Mouse (Mus musculus) skeletal muscle tissue, postnatal 0 days (tissue): ENCODE data around the gene Rwdd2b. TPM values are rescaled to one million over a fixed set of nuclear protein-coding genes. Genes with fewer than 3 reads are reported as not detected.

Experiments used
- polyA plus RNA-seq: library from polyadenylated mRNA; unstranded; fragments of >200 nt; fragmentation: Nextera tagmentation; extraction: Ambion mirVana; gene quantifications from 2 replicates; pipeline ENCODE4 v1.2.1, GENCODE M21; 2015

The Rwdd2b gene
- polyA plus RNA-seq, result 6.5 and 6.9 TPM in 2 replicates

DNA sequence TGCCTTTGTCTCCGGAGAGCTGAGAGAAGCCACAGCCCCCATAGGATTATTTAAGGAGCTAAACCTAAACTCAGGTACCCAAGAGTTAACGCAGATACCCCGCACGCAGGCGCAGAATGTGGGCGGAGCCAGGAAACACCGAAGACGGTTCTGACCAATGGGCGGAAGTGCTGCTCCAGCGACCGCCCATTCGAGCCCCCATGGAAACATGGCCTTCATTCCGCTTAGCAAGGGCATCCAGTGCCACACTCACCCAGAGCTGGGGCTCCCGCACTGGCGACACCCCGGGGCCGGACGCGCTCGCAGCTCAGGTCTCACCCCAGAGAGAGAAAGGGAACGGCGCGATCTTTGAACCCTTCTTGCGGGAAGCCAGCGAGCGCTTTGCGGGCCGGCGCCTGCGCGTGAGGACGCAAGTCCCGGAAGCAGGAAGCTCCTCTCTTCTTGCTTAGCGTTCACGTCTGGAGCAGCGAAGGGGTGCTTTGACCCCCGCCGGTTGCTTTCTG is at the start of gene Rwdd2b:
Rwdd2b (minus strand) TSS at position 390 of the 503 bp plus-strand sequence.

GRCm38 (mm10) chr16:87454419-87455179 is 14.2 kb upstream of the Rwdd2b start, which contains the start of gene Usp16:
Usp16 (plus strand) TSS chr16:87454703.

DNA sequence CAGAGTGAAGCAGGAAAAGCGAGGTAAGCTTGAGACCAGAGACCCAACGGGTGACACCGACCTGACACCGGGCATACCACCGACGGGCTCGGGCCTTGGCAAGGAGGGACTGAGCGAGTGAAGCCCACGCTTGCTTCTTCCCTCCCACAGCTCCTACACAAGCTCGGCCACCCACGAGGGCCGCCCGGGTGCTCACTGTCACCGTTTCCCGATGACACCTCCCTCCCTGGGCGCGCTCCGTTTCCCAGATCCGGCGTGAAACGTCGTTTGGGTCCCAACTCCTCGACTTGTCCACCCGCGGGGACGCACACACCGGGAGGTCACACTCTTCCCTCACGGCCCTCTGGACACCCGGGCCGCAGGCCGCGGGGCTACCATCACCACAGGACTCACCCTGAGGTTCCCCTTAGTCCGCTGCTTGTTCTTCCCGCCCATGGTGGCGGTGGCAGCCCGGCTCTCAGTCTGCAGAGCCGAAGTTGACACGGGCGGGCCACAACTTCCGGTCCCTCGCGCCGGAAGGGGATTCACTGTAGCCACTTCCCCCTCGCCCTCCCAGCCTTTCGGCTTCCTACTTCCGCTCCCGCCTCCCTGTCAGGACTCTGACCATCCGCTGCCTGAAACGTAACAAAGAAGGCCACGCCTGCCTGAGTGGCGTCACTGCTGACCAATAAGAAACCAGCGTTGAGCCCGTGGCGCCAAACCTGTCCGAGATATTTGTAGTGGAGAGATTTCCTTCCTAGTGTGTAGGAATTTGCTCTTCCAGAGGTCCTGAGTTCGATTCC is 8.1 kb downstream of the Rwdd2b start, which contains the start of gene Ltn1:
Ltn1 (minus strand) TSS at position 580 of the 782 bp plus-strand sequence.

Other genes with a start within 250 kb of the Rwdd2b start
- 18.8 and 19.2 TPM in 2 replicates for gene N6amt1, start 86.4 kb downstream of the Rwdd2b start, polyA plus RNA-seq
- gene Ltn1, start 8.0 kb downstream of the Rwdd2b start, polyA plus RNA-seq, result 11.1 and 13.1 TPM in 2 replicates
- gene Usp16, start 14.1 kb upstream of the Rwdd2b start, polyA plus RNA-seq, result 28.4 and 34.0 TPM in 2 replicates
- gene Cct8, start 55.3 kb upstream of the Rwdd2b start, polyA plus RNA-seq, result 177 and 195 TPM in 2 replicates
- 3.5 and 5.2 TPM in 2 replicates for gene Map3k7cl, start 112.8 kb upstream of the Rwdd2b start, polyA plus RNA-seq